Mouse (Mus musculus) retina, postnatal 1 day (tissue): ENCODE results near the gene Prlr.

ENCODE experiments used
- DNase-seq: peaks from one replicate; pipeline ENCODE4 v3.0.0-alpha.2; 2012

Prlr gene

GRCm38 (mm10) chr15:10236812-10237211, 59.8 kb downstream of the Prlr start:
- no peak for DNase-seq

- DNase-seq = no peak
Measured at GRCm38 (mm10) chr15:10238454-10238853, 61.4 kb downstream of the Prlr start.

- DNase-seq = no peak
Measured at GRCm38 (mm10) chr15:10240228-10240795, 63.3 kb downstream of the Prlr start.

- no peak for DNase-seq
Measured at GRCm38 (mm10) chr15:10242250-10242649, 65.2 kb downstream of the Prlr start.

- DNase-seq = no peak
Measured at GRCm38 (mm10) chr15:10249285-10249684, 72.2 kb downstream of the Prlr start.

GRCm38 (mm10) chr15:10250784-10251183, 73.7 kb downstream of the Prlr start:
- no peak for DNase-seq

- no peak for DNase-seq
Measured at GRCm38 (mm10) chr15:10252526-10252925, 75.5 kb downstream of the Prlr start.

GRCm38 (mm10) chr15:10262219-10262618, 85.2 kb downstream of the Prlr start:
- DNase-seq = no peak

- no peak for DNase-seq
Measured at GRCm38 (mm10) chr15:10262641-10263040, 85.6 kb downstream of the Prlr start.

- no peak for DNase-seq
Measured at GRCm38 (mm10) chr15:10263420-10263819, 86.4 kb downstream of the Prlr start.

- DNase-seq = no peak
Measured at GRCm38 (mm10) chr15:10264885-10265284, 87.8 kb downstream of the Prlr start.

- peak; percentile 17 for DNase-seq
Measured at GRCm38 (mm10) chr15:10267251-10267650, 90.2 kb downstream of the Prlr start.

GRCm38 (mm10) chr15:10276386-10276785, 99.3 kb downstream of the Prlr start:
- no peak for DNase-seq

GRCm38 (mm10) chr15:10277461-10277860, 100.4 kb downstream of the Prlr start:
- DNase-seq = no peak

GRCm38 (mm10) chr15:10281546-10281945, 104.5 kb downstream of the Prlr start:
- no peak for DNase-seq

- DNase-seq = no peak
Measured at GRCm38 (mm10) chr15:10283661-10284060, 106.6 kb downstream of the Prlr start.

- DNase-seq = no peak
Measured at GRCm38 (mm10) chr15:10296570-10296969, 119.5 kb downstream of the Prlr start.

GRCm38 (mm10) chr15:10298058-10298457, 121.0 kb downstream of the Prlr start:
- DNase-seq = no peak

- no peak for DNase-seq
Measured at GRCm38 (mm10) chr15:10299467-10299866, 122.4 kb downstream of the Prlr start.

GRCm38 (mm10) chr15:10306461-10306860, 129.4 kb downstream of the Prlr start:
- DNase-seq = no peak

GRCm38 (mm10) chr15:10311826-10312225, 134.8 kb downstream of the Prlr start:
- no peak for DNase-seq

- DNase-seq = peak; percentile 57
Measured at GRCm38 (mm10) chr15:10313522-10314455, 136.8 kb downstream of the Prlr start.

- no peak for DNase-seq
Measured at GRCm38 (mm10) chr15:10325080-10325479, 148.0 kb downstream of the Prlr start, which contains the start of gene Gm21973. TSS of gene Gm21973 (plus strand) at chr15:10325380.

GRCm38 (mm10) chr15:10330626-10331025, 153.6 kb downstream of the Prlr start:
- DNase-seq = no peak
